Mouse (Mus musculus): ENCODE measurements around the gene P2rx2. TPM values are rescaled to one million over a fixed set of nuclear protein-coding genes. Genes with fewer than 3 reads are reported as not detected.
A peak's percentile ranks its signal among the peaks of the same experiment; 100 is the strongest.

Gene P2rx2
- polyA plus RNA-seq, 1 experiment: 0.21 TPM

DNA sequence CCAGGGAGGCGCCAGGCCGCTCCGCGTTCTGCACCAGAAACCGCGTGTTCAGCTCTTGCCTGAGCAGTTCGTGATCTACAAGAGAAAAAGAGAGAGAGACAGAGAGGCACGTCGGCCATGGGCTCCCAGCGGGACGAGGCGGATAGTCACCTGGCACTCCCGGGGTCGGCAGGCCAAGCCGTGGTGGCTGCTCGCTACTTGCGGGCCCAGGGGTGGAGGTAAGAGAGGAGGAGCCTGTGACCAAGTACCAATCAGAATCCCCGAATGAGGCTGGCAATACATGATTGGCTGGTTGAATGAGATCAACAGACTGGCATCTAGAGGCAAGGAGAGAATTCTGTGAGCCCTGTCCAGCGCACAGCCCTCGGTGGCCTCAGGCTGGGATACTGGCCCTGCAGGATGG, 35.2 kb upstream of the P2rx2 start:
- Histone ChIP-seq H3K4me3 (ENCODE audit: insufficient read depth, low read length) (no peak overlapping the region), H3K4me1 (ENCODE audit: control insufficient read depth, insufficient read depth, low read length) (no peaks in the 10 kb centered on the region), H3K27ac (ENCODE audit: insufficient read depth, low read length) (no peak overlapping the region)
- TF ChIP-seq CTCF (IDR thresholded peaks at IDR 0.05; ENCODE audit: extremely low read depth, insufficient read depth, low read length) (no peak), POLR2A (IDR thresholded peaks at IDR 0.05; ENCODE audit: extremely low read depth, insufficient read depth, low read length) (no peak)

DNA sequence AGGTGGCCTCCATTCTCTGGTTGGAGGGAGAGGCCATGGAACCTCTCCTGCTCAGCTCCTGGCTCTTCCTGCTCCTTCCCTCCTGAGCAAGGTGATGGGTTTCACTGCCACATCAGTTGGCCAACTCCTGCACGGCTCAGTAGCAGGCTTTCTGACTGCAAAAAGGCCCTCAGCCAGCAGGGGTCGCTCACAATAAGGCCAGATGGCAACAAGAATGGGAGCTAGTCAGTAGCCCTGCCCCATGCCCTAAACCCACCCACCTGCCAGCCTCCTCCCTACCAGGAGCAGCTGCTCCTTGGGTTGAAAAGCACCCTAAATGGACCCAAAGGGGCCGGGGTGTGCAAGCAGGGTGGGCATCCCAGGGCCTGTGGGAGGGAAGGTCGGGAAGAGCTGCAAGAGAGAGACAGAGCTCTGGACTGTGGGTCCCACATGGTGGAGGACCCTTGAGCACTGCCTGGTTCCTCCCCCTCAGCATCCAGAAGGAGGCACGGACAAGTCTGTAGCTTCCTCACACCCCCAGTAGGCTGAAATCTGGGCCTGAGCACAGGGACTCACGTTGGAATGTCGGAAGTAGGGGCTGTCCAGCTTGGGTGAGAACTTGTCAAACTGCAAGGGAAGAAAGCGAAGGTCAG, 33.9 kb upstream of the P2rx2 start:
- Histone ChIP-seq H3K4me1 (ENCODE audit: control insufficient read depth, insufficient read depth, low read length) (no peaks in the 10 kb centered on the region), H3K27ac (ENCODE audit: insufficient read depth, low read length) (no peak overlapping the region), H3K4me3 (ENCODE audit: insufficient read depth, low read length) (no peak overlapping the region)
- TF ChIP-seq CTCF (IDR thresholded peaks at IDR 0.05; ENCODE audit: extremely low read depth, insufficient read depth, low read length): peak; percentile 75
- TF ChIP-seq POLR2A (IDR thresholded peaks at IDR 0.05; ENCODE audit: extremely low read depth, insufficient read depth, low read length): no peak

DNA sequence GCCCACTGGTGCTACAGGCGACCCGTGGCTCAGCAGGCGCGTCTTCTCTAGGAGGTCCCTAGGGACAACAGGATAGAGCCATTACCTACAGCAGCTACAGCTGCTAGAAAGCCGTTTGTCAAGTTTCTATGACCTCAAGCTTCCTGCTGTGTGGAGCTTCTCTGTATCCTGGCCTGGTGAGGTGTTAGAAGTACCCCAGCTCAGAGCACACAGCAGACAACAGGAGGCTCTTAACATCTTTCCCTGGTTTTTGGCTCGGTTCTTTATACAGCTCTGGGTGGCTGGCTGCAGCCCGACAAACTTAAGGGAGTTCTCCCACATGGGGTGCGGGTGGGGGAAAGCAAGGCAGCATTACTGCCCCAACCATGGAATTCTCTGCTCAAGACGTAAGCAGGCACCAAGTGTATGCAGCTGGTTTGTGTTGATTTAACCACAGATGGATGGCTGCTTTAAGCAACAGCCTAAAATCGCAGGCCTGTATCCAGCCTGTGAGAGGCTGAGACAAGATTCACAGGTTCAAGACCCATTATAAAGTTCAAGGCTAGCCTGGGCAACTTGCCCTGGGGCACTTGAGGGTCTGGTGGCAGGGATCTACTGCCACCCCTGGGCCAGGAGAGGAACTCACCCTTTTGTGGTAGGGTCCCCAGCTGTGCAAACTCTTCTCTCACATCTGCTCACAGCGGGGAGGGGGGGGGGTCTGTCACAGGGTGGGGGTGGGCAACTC, 21.0 kb upstream of the P2rx2 start:
- Histone ChIP-seq H3K4me1 (ENCODE audit: control insufficient read depth, insufficient read depth, low read length) (no peaks in the 10 kb centered on the region), H3K4me3 (ENCODE audit: insufficient read depth, low read length) (peak overlapping the region; percentile 34; the same call in 1 of the 2 replicates), H3K27ac (ENCODE audit: insufficient read depth, low read length) (no peak overlapping the region)
- no peak for TF ChIP-seq POLR2A (IDR thresholded peaks at IDR 0.05; ENCODE audit: extremely low read depth, insufficient read depth, low read length)
- no peak for TF ChIP-seq CTCF (IDR thresholded peaks at IDR 0.05; ENCODE audit: extremely low read depth, insufficient read depth, low read length)

DNA sequence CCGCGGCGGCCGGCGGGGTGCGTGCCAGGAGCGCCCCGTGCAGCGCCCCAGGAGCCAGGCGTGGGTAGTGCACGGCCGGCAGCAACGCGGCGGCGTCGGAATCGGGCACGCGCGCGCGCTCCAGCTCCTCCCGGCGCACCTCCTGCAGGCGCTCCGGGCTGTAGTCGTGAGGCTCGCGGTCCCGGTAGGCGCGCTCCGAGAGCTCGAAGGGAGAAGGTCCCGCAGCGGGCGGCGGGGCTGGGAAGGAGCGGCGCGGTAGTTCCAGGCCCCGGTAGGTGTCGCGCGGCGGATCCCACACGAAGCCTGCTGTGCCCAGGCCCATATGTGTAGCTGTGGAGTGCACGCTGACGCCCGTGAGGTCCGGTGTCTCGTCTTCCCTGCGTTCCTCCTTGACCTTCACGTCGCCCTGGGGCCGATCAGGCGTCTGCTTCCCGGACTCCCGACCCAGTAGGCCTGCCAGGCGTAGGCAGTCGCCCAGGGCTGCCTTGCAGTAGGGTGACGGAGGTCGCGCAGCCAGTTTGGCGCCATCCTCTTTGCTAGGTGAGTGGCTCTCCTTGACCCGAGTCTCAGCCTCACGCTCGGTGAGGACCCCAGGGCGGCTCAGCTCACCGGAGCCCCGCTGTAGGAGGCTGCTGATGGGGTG, 20.3 kb upstream of the P2rx2 start:
- no peak for TF ChIP-seq POLR2A (IDR thresholded peaks at IDR 0.05; ENCODE audit: extremely low read depth, insufficient read depth, low read length)
- no peak for TF ChIP-seq CTCF (IDR thresholded peaks at IDR 0.05; ENCODE audit: extremely low read depth, insufficient read depth, low read length)
- Histone ChIP-seq H3K27ac (ENCODE audit: insufficient read depth, low read length) (no peak overlapping the region; the same call in 1 of the 2 replicates), H3K4me1 (ENCODE audit: control insufficient read depth, insufficient read depth, low read length) (no peaks in the 10 kb centered on the region), H3K4me3 (ENCODE audit: insufficient read depth, low read length) (peak overlapping the region; percentile 34)

DNA sequence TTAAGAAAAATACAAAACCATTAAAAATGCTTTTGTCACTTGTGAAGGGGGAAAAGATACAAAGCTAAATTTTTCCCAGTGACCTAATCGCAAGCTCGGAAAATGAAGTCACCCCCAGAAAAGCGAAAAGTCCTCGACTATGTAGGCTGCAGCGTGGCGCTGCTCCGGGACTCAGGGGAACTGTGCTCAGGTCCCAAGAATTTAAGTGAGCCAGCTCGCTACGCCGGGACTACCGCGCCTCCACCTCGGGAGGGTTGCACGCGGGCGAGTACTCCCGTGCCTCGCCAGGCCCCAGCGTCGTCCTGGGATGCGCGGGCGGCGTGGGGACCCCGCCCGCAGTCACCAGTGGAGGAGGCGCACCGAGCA, 19.8 kb upstream of the P2rx2 start:
- H3K4me3 ChIP-seq (ENCODE audit: insufficient read depth, low read length): peak overlapping the region; percentile 34
- no peak overlapping the region; the same call in 1 of the 2 replicates for H3K27ac ChIP-seq (ENCODE audit: insufficient read depth, low read length)
- TF ChIP-seq CTCF (IDR thresholded peaks at IDR 0.05; ENCODE audit: extremely low read depth, insufficient read depth, low read length) (no peak), POLR2A (IDR thresholded peaks at IDR 0.05; ENCODE audit: extremely low read depth, insufficient read depth, low read length) (no peak)
- H3K4me1 ChIP-seq (ENCODE audit: control insufficient read depth, insufficient read depth, low read length): no peaks in the 10 kb centered on the region

DNA sequence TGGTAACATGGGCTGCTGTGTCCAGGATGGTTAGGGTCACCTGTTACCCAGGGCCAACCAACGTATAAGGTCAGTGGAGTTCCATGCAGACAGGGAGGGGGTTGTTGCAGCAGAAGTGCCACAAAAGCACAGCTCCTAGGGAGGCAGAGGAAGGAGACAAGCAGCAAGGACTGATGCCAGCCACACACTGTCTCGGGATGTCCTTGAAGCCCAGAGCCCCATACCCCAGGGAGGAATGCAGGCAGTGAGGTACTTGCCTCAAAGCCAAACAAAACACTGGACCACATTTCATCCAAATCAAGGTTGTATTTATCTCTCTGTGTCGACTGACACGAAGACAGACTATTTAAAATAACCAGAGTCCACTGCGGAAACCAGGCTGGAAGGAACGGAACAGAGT, 18.5 kb upstream of the P2rx2 start:
- Histone ChIP-seq H3K27ac (ENCODE audit: insufficient read depth, low read length) (no peak overlapping the region), H3K4me1 (ENCODE audit: control insufficient read depth, insufficient read depth, low read length) (no peaks in the 10 kb centered on the region), H3K4me3 (ENCODE audit: insufficient read depth, low read length) (no peak overlapping the region)
- TF ChIP-seq POLR2A (IDR thresholded peaks at IDR 0.05; ENCODE audit: extremely low read depth, insufficient read depth, low read length) (no peak), CTCF (IDR thresholded peaks at IDR 0.05; ENCODE audit: extremely low read depth, insufficient read depth, low read length) (no peak)

DNA sequence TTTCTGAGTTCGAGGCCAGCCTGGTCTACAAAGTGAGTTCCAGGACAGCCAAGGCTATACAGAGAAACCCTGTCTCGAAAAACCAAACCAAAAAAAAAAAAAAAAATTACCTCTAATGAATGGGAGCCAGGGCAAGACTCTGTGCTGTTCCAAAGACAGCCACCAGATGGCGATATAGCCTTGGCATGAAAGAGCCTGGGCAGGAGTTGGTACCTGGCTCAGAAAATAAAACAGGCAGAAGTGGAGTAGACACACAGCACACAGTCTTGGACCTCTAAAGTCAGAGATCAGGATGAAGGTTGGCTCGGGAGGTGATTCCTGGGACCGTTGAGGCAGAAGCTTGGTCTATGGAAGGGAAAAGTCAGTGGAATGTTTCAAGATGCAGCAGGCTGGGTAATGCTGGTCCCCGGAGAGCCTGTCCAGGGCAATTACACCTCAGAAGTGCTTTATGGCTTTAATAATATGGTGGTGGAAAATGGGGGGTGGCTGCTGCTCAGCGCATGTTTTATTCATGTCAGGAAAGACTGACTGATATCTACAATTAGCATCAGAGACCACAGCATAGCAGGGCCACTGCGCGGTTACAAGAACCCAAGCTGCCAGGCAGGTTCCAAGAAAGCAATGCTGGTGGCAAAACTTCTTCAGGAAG, 14.6 kb upstream of the P2rx2 start:
- Histone ChIP-seq H3K4me1 (ENCODE audit: control insufficient read depth, insufficient read depth, low read length) (no peaks in the 10 kb centered on the region), H3K27ac (ENCODE audit: insufficient read depth, low read length) (no peak overlapping the region), H3K4me3 (ENCODE audit: insufficient read depth, low read length) (no peak overlapping the region)
- TF ChIP-seq POLR2A (IDR thresholded peaks at IDR 0.05; ENCODE audit: extremely low read depth, insufficient read depth, low read length) (no peak), CTCF (IDR thresholded peaks at IDR 0.05; ENCODE audit: extremely low read depth, insufficient read depth, low read length) (peak; percentile 88)

DNA sequence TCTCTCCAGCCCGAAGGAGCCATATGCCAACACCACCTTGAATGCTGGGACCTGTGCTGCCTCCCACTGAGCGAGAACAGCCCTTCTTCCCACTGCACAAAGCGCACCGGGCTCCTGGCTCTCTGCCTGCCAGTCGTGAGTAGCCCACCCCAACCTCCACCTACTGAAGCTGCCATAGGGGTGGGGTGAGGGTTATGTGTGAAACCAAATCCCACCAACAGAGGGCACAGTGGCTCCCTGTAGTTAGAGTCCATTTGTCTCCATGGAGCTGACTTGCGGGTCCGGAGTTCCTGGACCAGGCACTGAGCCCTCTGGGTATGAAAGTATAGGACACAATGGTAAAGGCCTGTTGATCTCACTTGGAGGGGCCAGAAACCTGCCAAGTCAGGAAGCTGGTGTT, 11.7 kb upstream of the P2rx2 start:
- Histone ChIP-seq H3K4me1 (ENCODE audit: control insufficient read depth, insufficient read depth, low read length) (no peaks in the 10 kb centered on the region), H3K27ac (ENCODE audit: insufficient read depth, low read length) (no peak overlapping the region), H3K4me3 (ENCODE audit: insufficient read depth, low read length) (no peak overlapping the region)
- TF ChIP-seq CTCF (IDR thresholded peaks at IDR 0.05; ENCODE audit: extremely low read depth, insufficient read depth, low read length) (peak; percentile 42), POLR2A (IDR thresholded peaks at IDR 0.05; ENCODE audit: extremely low read depth, insufficient read depth, low read length) (no peak)

DNA sequence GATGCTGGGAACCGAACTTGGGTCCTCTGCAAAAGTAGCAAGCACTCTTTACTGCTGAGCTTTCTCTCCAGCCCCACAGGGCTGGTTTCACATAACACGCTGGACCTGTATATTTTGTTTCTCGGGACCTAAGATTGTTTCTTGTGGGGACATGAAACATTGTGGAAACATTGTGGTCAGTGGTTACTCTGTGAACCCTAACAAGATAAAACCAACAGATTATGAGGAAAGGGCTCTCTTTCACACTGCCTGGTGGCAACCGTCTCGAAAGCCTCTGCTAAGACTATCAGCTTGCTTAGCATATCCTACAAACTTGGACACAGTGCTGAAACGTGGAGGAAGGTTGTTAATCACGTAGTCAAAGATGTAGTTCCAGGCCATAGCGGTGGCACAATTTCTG, 4.0 kb upstream of the P2rx2 start:
- Histone ChIP-seq H3K4me3 (ENCODE audit: insufficient read depth, low read length) (no peak overlapping the region), H3K27ac (ENCODE audit: insufficient read depth, low read length) (no peak overlapping the region), H3K4me1 (ENCODE audit: control insufficient read depth, insufficient read depth, low read length) (no peaks in the 10 kb centered on the region)
- no peak for TF ChIP-seq POLR2A (IDR thresholded peaks at IDR 0.05; ENCODE audit: extremely low read depth, insufficient read depth, low read length)
- no peak for TF ChIP-seq CTCF (IDR thresholded peaks at IDR 0.05; ENCODE audit: extremely low read depth, insufficient read depth, low read length)

Measured in cortical plate, adult 2 months (tissue).